Mouse (Mus musculus) limb, embryonic 14.5 days (tissue): ENCODE results near the gene Gm10803. TPM values are rescaled to one million over a fixed set of nuclear protein-coding genes. Genes with fewer than 3 reads are reported as not detected.
A peak's percentile ranks its signal among the peaks of the same experiment; 100 is the strongest.

Source experiments
- ATAC-seq: fragments of 200-750 bp; cut with Nextera tagmentation; 2 replicates; pipeline ENCODE4 v1.8.0; 2017; ENCODE audit warnings: low read depth, moderate number of reproducible peaks, moderate TSS enrichment; ENCODE audit not compliant: low FRiP score
- DNase-seq: peaks from one replicate; pipeline ENCODE4 v3.0.0-alpha.2; 2015; ENCODE audit warnings: low spot score
- H3K27ac ChIP-seq: fragments of 300-500 bp; sonication (generic); replicated peaks from 2 replicates; pipeline ENCODE4 v1.5.1; 2014; ENCODE audit warnings: low read depth, mild to moderate bottlenecking, low read length, moderate library complexity, mixed read lengths
- H3K27me3 ChIP-seq: fragments of 300-500 bp; sonication (generic); 2 replicates; pipeline ENCODE4 v1.6.1; 2014; ENCODE audit warnings: low read length, mixed read lengths; ENCODE audit not compliant: control insufficient read depth, insufficient read depth
- H3K36me3 ChIP-seq: fragments of 300-500 bp; sonication (generic); 2 replicates; pipeline ENCODE4 v1.6.1; 2014; ENCODE audit warnings: mild to moderate bottlenecking, low read length, moderate library complexity, mixed read lengths; ENCODE audit not compliant: control insufficient read depth, insufficient read depth
- H3K4me1 ChIP-seq: fragments of 300-500 bp; sonication (generic); 2 replicates; pipeline ENCODE4 v1.6.1; 2014; ENCODE audit warnings: antibody characterized with exemption, low read length, mixed read lengths; ENCODE audit not compliant: control insufficient read depth, insufficient read depth
- H3K4me2 ChIP-seq: fragments of 300-500 bp; sonication (generic); replicated peaks from 2 replicates; pipeline ENCODE4 v1.6.1; 2014; ENCODE audit warnings: low read depth, mild to moderate bottlenecking, low read length, moderate library complexity; ENCODE audit not compliant: severe bottlenecking
- H3K4me3 ChIP-seq: fragments of 300-500 bp; sonication (generic); replicated peaks from 2 replicates; pipeline ENCODE4 v1.5.1; 2014; ENCODE audit warnings: low read length
- H3K9ac ChIP-seq: fragments of 300-500 bp; sonication (generic); 2 replicates; pipeline ENCODE4 v1.6.1; 2014; ENCODE audit warnings: mild to moderate bottlenecking, low read depth, low read length, moderate library complexity; ENCODE audit not compliant: severe bottlenecking
- H3K9me3 ChIP-seq: fragments of 300-500 bp; sonication (generic); 2 replicates; pipeline ENCODE4 v1.6.1; 2016; ENCODE audit warnings: low read length; ENCODE audit not compliant: control insufficient read depth
- POLR2A ChIP-seq: fragments of 200-500 bp; IDR thresholded peaks from 2 replicates; pipeline ENCODE4 v1.8.0; 2012; ENCODE audit warnings: inconsistent platforms, mild to moderate bottlenecking, moderate library complexity, borderline replicate concordance; ENCODE audit not compliant: insufficient read depth, insufficient read length; ENCODE audit errors: extremely low read depth
- WGBS: fragments of 180-500 bp; shearing (Covaris S2); extraction: QIAGEN DNeasy Blood & Tissue Kit; methylation state at CpG from one replicate; pipeline ENCODE4 v1.1.7; 2014; 5-methylcytosine and 5-hydroxymethylcytosine counted together
- polyA plus RNA-seq, 2 experiments: library from polyadenylated mRNA; depleted of rRNA in 1 of 2; stranded (reverse) in 1 of 2; unstranded in 1 of 2; fragments of >200 nt; fragmentation: Nextera tagmentation in 1 of 2; extraction: Ambion mirVana in 1 of 2; gene quantifications; 2 replicates each; pipeline versions ENCODE4 v1.2.1 to v1.2.3; 2012 to 2014

The Gm10803 gene
- polyA plus RNA-seq, 2 experiments = 0.03 TPM; not detected in 1

- H3K9me3 ChIP-seq = no peaks in the 10 kb centered on the region
- H3K9ac ChIP-seq = no peak overlapping the region
- no peaks in the 10 kb centered on the region for H3K36me3 ChIP-seq
- 28% methylated on average over 2 of the region's 2 CpGs for WGBS
- ATAC-seq = no peak
- peaks cover 20% of the 10 kb centered on the region for H3K4me1 ChIP-seq
- no peak overlapping the region for H3K4me3 ChIP-seq
- DNase-seq = no peak
- no peak overlapping the region for H3K27ac ChIP-seq
- no peak overlapping the region for H3K4me2 ChIP-seq
- TF ChIP-seq POLR2A = no peak
- no peaks in the 10 kb centered on the region for H3K27me3 ChIP-seq
Measured at GRCm38 (mm10) chr2:93591706-93592105, 31.3 kb downstream of the Gm10803 start.

- H3K4me2 ChIP-seq = no peak overlapping the region
- no peak overlapping the region for H3K4me3 ChIP-seq
- H3K27me3 ChIP-seq = no peaks in the 10 kb centered on the region
- DNase-seq (no peak), ATAC-seq (no peak)
- WGBS = 22% methylated on average over 11 of the region's 11 CpGs
- H3K4me1 ChIP-seq = peaks cover 21% of the 10 kb centered on the region
- H3K27ac ChIP-seq = no peak overlapping the region
- H3K9me3 ChIP-seq = no peaks in the 10 kb centered on the region
- no peak for TF ChIP-seq POLR2A
- H3K9ac ChIP-seq = no peak overlapping the region
- no peaks in the 10 kb centered on the region for H3K36me3 ChIP-seq
Measured at GRCm38 (mm10) chr2:93592164-93592790, 31.9 kb downstream of the Gm10803 start.

GRCm38 (mm10) chr2:93593121-93593520, 32.8 kb downstream of the Gm10803 start:
- WGBS = 68% methylated on average over 10 of the region's 10 CpGs
- H3K9ac ChIP-seq = no peak overlapping the region
- peaks cover 22% of the 10 kb centered on the region for H3K4me1 ChIP-seq
- no peak for TF ChIP-seq POLR2A
- H3K4me2 ChIP-seq = no peak overlapping the region
- no peak for ATAC-seq
- no peaks in the 10 kb centered on the region for H3K27me3 ChIP-seq
- H3K4me3 ChIP-seq = no peak overlapping the region
- no peak for DNase-seq
- no peak overlapping the region for H3K27ac ChIP-seq
- H3K36me3 ChIP-seq = no peaks in the 10 kb centered on the region
- no peaks in the 10 kb centered on the region for H3K9me3 ChIP-seq

GRCm38 (mm10) chr2:93597145-93597544, 36.8 kb downstream of the Gm10803 start:
- no peak overlapping the region for H3K27ac ChIP-seq
- peaks cover 32% of the 10 kb centered on the region for H3K4me1 ChIP-seq
- 28% methylated on average over 11 of the region's 11 CpGs for WGBS
- no peak for TF ChIP-seq POLR2A
- ATAC-seq (no peak), DNase-seq (peak; percentile 49)
- no peaks in the 10 kb centered on the region for H3K9me3 ChIP-seq
- no peaks in the 10 kb centered on the region for H3K36me3 ChIP-seq
- no peak overlapping the region for H3K4me2 ChIP-seq
- H3K4me3 ChIP-seq = no peak overlapping the region
- no peaks in the 10 kb centered on the region for H3K27me3 ChIP-seq
- H3K9ac ChIP-seq = no peak overlapping the region

- H3K4me1 ChIP-seq = peaks cover 26% of the 10 kb centered on the region
- no peak overlapping the region for H3K9ac ChIP-seq
- H3K9me3 ChIP-seq = no peaks in the 10 kb centered on the region
- H3K27ac ChIP-seq = no peak overlapping the region
- no peaks in the 10 kb centered on the region for H3K36me3 ChIP-seq
- H3K27me3 ChIP-seq = no peaks in the 10 kb centered on the region
- H3K4me3 ChIP-seq = no peak overlapping the region
- H3K4me2 ChIP-seq = no peak overlapping the region
- DNase-seq (no peak), ATAC-seq (no peak)
- TF ChIP-seq POLR2A = no peak
- 48% methylated on average over 9 of the region's 9 CpGs for WGBS
Measured at GRCm38 (mm10) chr2:93599731-93600130, 39.4 kb downstream of the Gm10803 start.
